Mouse (Mus musculus) liver, embryonic 14.5 days (tissue): ENCODE measurements around the gene Ralgapb.

Experiments
- CTCF ChIP-seq: IDR thresholded peaks from 2 replicates; pipeline ENCODE4 v1.5.1; 2016; ENCODE audit warnings: antibody characterized with exemption, low read depth, control low read depth
- EP300 ChIP-seq: IDR thresholded peaks from 2 replicates; pipeline ENCODE4 v1.6.1; 2016; ENCODE audit warnings: antibody characterized with exemption, low read depth

DNA sequence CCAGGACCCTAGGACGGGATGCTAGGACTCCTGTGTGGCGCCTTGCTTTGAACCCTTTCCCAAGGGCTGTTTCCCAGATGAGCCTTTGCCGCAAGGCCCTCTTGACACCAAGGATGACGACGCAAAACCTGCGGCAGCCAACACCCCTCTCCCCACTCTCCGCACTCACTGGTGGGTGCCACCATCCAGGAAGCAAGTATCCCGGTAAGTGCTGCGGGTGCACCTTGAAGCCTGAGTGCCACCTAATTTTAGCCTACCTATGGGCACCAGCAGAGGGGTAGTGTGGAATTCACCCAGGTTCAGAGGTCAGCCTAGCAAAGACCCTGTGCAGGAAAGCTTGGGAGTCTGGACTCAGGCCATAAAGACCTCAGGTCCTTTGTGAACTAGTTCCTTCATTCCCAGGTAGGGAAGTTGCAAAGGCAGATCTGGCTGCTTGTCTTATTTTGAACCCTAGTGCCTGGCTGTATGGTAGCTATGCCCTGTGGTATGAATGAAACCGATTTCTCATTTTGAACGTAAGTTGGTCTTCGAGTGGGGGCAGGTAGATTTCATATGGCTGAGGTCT lies 33.4 kb upstream of the Ralgapb start:
- TF ChIP-seq CTCF = no peak
- no peak for TF ChIP-seq EP300
